Mouse (Mus musculus) kidney, postnatal 0 days (tissue): ENCODE results near the gene Sipa1l1. TPM values are rescaled to one million over a fixed set of nuclear protein-coding genes. Genes with fewer than 3 reads are reported as not detected.
"Not testable (repeated sequence)": the region's sequence is repeated elsewhere in the genome, so short reads cannot be mapped to it uniquely, and the experiment has no call there.

Source experiments
- ATAC-seq: fragments of 200-750 bp; cut with Nextera tagmentation; replicated peaks from 2 replicates; pipeline ENCODE4 v1.8.0; 2017; ENCODE audit warnings: low read depth, moderate number of reproducible peaks, moderate TSS enrichment, moderate library complexity; ENCODE audit not compliant: low FRiP score
- DNase-seq: peaks from one replicate; pipeline ENCODE4 v3.0.0-alpha.2; 2016; ENCODE audit warnings: low spot score
- H3K27ac ChIP-seq: fragments of 300-500 bp; sonication (generic); 2 replicates; pipeline ENCODE4 v1.5.1; 2014; ENCODE audit warnings: mild to moderate bottlenecking
- H3K27me3 ChIP-seq: fragments of 300-500 bp; sonication (generic); 2 replicates; pipeline ENCODE4 v1.6.1; 2014; ENCODE audit warnings: low read length, mixed read lengths; ENCODE audit not compliant: insufficient read depth
- H3K36me3 ChIP-seq: fragments of 300-500 bp; sonication (generic); 2 replicates; pipeline ENCODE4 v1.6.1; 2014; ENCODE audit warnings: low read length, mixed read lengths; ENCODE audit not compliant: insufficient read depth
- H3K4me1 ChIP-seq: fragments of 300-500 bp; sonication (generic); replicated peaks from 2 replicates; pipeline ENCODE4 v1.6.1; 2014; ENCODE audit warnings: antibody characterized with exemption, low read length, mixed read lengths; ENCODE audit not compliant: insufficient read depth
- H3K4me2 ChIP-seq: fragments of 300-500 bp; sonication (generic); 2 replicates; pipeline ENCODE4 v1.6.1; 2014; ENCODE audit warnings: mild to moderate bottlenecking, low read length, moderate library complexity, mixed read lengths
- H3K4me3 ChIP-seq: fragments of 300-500 bp; sonication (generic); replicated peaks from 2 replicates; pipeline ENCODE4 v1.5.1; 2014; ENCODE audit warnings: low read depth, low read length
- H3K9ac ChIP-seq: fragments of 300-500 bp; sonication (generic); 2 replicates; pipeline ENCODE4 v1.6.1; 2014; ENCODE audit warnings: low read depth, low read length
- H3K9me3 ChIP-seq: fragments of 300-500 bp; sonication (generic); replicated peaks from 2 replicates; pipeline ENCODE4 v1.6.1; 2016; ENCODE audit warnings: low read length, inconsistent platforms, mixed read lengths
- CTCF ChIP-seq: IDR thresholded peaks from 2 replicates; pipeline ENCODE4 v1.5.1; 2016; ENCODE audit warnings: antibody characterized with exemption, low read depth, mild to moderate bottlenecking, moderate library complexity
- WGBS: fragments of 180-500 bp; shearing (Covaris S2); extraction: QIAGEN DNeasy Blood & Tissue Kit; methylation state at CpG from one replicate; pipeline ENCODE4 v1.1.7; 2014; 5-methylcytosine and 5-hydroxymethylcytosine counted together
- polyA plus RNA-seq: library from polyadenylated mRNA; unstranded; fragments of >200 nt; fragmentation: Nextera tagmentation; extraction: Ambion mirVana; gene quantifications from 2 replicates; pipeline ENCODE4 v1.2.1, GENCODE M21; 2015

Sipa1l1 gene
- polyA plus RNA-seq, 1 experiment from 2014 or later, result 17.3 TPM

DNA sequence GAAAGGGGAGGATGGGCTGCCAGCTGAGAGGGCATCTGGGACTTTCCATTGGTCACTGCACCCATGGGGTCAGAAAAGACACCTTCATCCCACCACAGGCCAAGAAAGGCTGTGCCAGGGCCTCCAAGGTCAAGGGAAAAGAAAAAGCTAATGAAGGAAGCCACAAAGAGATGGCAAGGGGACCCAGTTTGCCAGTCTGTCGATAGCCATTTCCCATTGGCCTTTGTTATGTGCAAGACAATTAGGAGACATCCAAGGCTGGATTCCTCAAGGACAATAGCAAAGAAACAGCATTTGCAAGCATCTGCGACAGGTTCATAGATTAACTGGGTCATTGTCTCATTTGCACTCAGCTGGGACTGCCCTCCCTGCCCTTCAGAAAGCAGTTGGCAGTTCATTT, 316.3 kb downstream of the Sipa1l1 start:
- H3K4me1 ChIP-seq, result no peaks in the 10 kb centered on the region
- no peak overlapping the region for H3K27ac ChIP-seq
- H3K36me3 ChIP-seq, result no peaks in the 10 kb centered on the region
- no peak overlapping the region for H3K4me3 ChIP-seq
- DNase-seq, result no peak
- WGBS, result 60% methylated on average over 2 of the region's 2 CpGs
- H3K9me3 ChIP-seq, result no peaks in the 10 kb centered on the region
- no peak for TF ChIP-seq CTCF
- no peak overlapping the region for H3K4me2 ChIP-seq
- H3K27me3 ChIP-seq, result no peaks in the 10 kb centered on the region
- ATAC-seq, result no peak
- H3K9ac ChIP-seq, result no peak overlapping the region

GRCm38 (mm10) chr12:82486829-82487560, 317.9 kb downstream of the Sipa1l1 start:
- Histone ChIP-seq H3K36me3 (no peaks in the 10 kb centered on the region), H3K4me1 (no peaks in the 10 kb centered on the region), H3K9ac (no peak overlapping the region), H3K9me3 (no peaks in the 10 kb centered on the region), H3K4me3 (no peak overlapping the region), H3K4me2 (no peak overlapping the region), H3K27me3 (no peaks in the 10 kb centered on the region), H3K27ac (no peak overlapping the region)
- no peak for ATAC-seq
- DNase-seq, result no peak
- no peak for TF ChIP-seq CTCF
- WGBS, result 37% methylated on average over 6 of the region's 6 CpGs

GRCm38 (mm10) chr12:82489093-82489492, 320.0 kb downstream of the Sipa1l1 start:
- H3K4me3 ChIP-seq, result no peak overlapping the region
- H3K4me1 ChIP-seq, result no peaks in the 10 kb centered on the region
- H3K27me3 ChIP-seq, result no peaks in the 10 kb centered on the region
- no peaks in the 10 kb centered on the region for H3K9me3 ChIP-seq
- TF ChIP-seq CTCF, result peak; percentile 58
- no peaks in the 10 kb centered on the region for H3K36me3 ChIP-seq
- no peak overlapping the region for H3K27ac ChIP-seq
- DNase-seq (peak; percentile 36), ATAC-seq (no peak)
- no peak overlapping the region for H3K9ac ChIP-seq
- no peak overlapping the region for H3K4me2 ChIP-seq
- 47% methylated on average over 4 of the region's 4 CpGs for whole genome bisulfite sequencing

GRCm38 (mm10) chr12:82489621-82490020, 320.5 kb downstream of the Sipa1l1 start:
- no peak overlapping the region for H3K9ac ChIP-seq
- H3K9me3 ChIP-seq, result no peaks in the 10 kb centered on the region
- DNase-seq (peak; percentile 12), ATAC-seq (no peak)
- H3K4me3 ChIP-seq, result no peak overlapping the region
- no peak overlapping the region for H3K27ac ChIP-seq
- TF ChIP-seq CTCF, result no peak
- H3K27me3 ChIP-seq, result no peaks in the 10 kb centered on the region
- H3K4me2 ChIP-seq, result no peak overlapping the region
- H3K36me3 ChIP-seq, result no peaks in the 10 kb centered on the region
- WGBS, result 61% methylated on average over 7 of the region's 7 CpGs
- H3K4me1 ChIP-seq, result no peaks in the 10 kb centered on the region

DNA sequence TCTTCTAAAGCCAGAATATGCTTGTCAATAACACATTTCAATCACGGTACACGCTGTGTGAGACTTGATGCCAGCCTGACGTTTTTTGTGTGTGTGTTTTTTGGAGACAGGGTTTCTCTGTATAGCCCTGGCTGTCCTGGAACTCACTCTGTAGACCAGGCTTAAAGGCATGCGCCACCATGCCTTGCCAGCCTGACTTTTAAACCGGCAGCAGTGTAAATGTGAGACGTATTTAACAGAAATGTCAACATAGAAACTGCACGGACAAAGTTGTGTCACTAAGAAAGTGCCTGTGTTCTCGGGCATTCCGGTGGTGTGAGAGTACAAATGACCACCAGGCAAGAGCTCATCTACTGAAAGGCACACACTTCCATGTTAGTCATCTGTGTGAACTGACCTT, 323.3 kb downstream of the Sipa1l1 start:
- ATAC-seq (no peak), DNase-seq (no peak)

DNA sequence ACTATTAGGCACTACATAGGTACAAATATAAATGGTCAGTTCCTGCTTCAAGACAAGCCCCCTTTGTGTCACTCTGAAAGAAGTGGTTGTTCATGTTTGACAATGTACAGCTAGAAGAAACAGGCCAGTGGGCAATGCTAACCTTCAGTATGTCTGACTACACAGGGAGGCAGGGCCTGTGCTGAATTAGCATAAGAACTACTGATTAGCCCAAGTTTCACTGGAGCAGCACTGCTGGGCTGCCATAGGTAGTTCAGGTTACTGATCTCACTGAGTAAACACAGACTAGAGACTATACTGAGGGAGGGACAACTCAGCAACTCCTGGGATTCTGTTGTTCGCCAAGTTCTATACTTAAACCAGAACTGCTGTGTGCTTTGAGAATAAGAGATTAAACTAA, 324.1 kb downstream of the Sipa1l1 start:
- H3K27ac ChIP-seq, H3K4me3 ChIP-seq, H3K27me3 ChIP-seq, H3K9ac ChIP-seq, H3K36me3 ChIP-seq, H3K4me2 ChIP-seq, H3K9me3 ChIP-seq, DNase-seq, H3K4me1 ChIP-seq: not testable (repeated sequence)
- peak; percentile 63; the same call in 1 of the 2 replicates for ATAC-seq
- 58% methylated on average over 1 of the region's 1 CpGs for WGBS

More for the DNA sequence above, 323.3 kb downstream of the Sipa1l1 start:
- no peak overlapping the region for H3K9ac ChIP-seq
- H3K36me3 ChIP-seq, result no peaks in the 10 kb centered on the region
- WGBS, result 82% methylated on average over 9 of the region's 9 CpGs
- H3K27ac ChIP-seq, result no peak overlapping the region
- TF ChIP-seq CTCF, result no peak
- H3K4me2 ChIP-seq, result no peak overlapping the region
- no peak overlapping the region for H3K4me3 ChIP-seq
- H3K9me3 ChIP-seq, result no peaks in the 10 kb centered on the region
- no peaks in the 10 kb centered on the region for H3K27me3 ChIP-seq
- H3K4me1 ChIP-seq, result no peaks in the 10 kb centered on the region

DNA sequence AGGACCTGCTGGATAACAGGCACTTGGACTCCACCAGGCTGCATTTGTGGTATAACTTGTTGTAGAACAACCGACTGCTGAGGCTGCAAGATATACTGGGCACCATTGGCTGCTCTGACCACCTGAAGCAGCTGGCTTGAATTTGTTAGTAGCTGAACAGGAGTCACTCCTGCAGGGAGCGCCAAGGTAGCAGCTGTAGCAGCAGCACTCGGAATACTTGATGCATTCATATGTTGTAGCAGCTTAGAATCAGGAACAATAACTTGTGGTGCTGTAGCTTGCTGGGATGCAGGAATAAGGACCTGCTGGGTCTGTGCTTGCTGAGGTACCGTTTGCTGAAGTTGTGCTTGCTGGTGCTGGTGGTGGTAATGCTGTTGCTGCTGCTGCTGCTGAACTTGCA, 326.8 kb downstream of the Sipa1l1 start:
- WGBS, result 74% methylated on average over 4 of the region's 4 CpGs
- DNase-seq (no peak), ATAC-seq (no peak)
- TF ChIP-seq CTCF, result no peak
- H3K9ac ChIP-seq, result no peak overlapping the region
- H3K9me3 ChIP-seq, result no peaks in the 10 kb centered on the region
- H3K36me3 ChIP-seq, result no peaks in the 10 kb centered on the region
- H3K27ac ChIP-seq, result no peak overlapping the region
- no peaks in the 10 kb centered on the region for H3K27me3 ChIP-seq
- H3K4me3 ChIP-seq, result no peak overlapping the region
- H3K4me1 ChIP-seq, result no peaks in the 10 kb centered on the region
- no peak overlapping the region for H3K4me2 ChIP-seq
